Mouse (Mus musculus) naive thymus-derived CD4-positive, alpha-beta T cell, adult 2 months (primary cell): ENCODE results near the gene Rgs17.
A peak's percentile ranks its signal among the peaks of the same experiment; 100 is the strongest.
"Not testable (repeated sequence)": the region's sequence is repeated elsewhere in the genome, so short reads cannot be mapped to it uniquely, and the experiment has no call there.

ENCODE experiments used
- DNase-seq: peaks from one replicate; pipeline ENCODE4 v3.0.0-alpha.2; 2011; ENCODE audit warnings: low read depth

The Rgs17 gene

GRCm38 (mm10) chr10:5922294-5922828, at the start of gene Rgs17:
Gene Rgs17 (minus strand): TSS chr10:5922400.
- no peak for DNase-seq

GRCm38 (mm10) chr10:5967655-5968054, 45.5 kb upstream of the Rgs17 start:
- no peak for DNase-seq

- DNase-seq: not testable (repeated sequence)
These were observed 31.6 kb upstream of the Rgs17 start for GRCm38 (mm10) chr10:5953787-5954186.

DNA sequence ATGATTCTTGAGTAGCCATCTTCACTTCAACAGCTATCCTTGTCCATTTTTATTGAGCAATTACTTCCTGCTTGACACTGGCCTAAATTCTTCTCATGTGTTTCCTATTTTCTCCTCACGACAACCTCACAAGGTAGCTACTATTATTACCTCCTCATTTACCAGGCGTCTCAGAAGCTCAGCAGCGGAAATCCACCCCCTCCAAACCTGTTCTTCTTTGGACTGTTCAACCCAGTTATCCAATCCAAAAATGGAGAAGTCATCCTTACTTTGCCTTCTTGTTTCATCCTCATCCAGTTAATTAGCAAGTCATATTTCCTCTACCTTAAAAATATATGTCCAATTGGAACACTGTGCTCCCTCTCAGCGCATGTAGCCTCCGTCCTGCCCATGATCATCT, 2.1 kb upstream of the Rgs17 start:
- DNase-seq: no peak

GRCm38 (mm10) chr10:5923096-5923495, 896 bp upstream of the Rgs17 start:
- no peak for DNase-seq

- no peak for DNase-seq
These were observed 429 bp downstream of the Rgs17 start for GRCm38 (mm10) chr10:5921771-5922170.

GRCm38 (mm10) chr10:5921031-5921551, 1.1 kb downstream of the Rgs17 start:
- no peak for DNase-seq

DNA sequence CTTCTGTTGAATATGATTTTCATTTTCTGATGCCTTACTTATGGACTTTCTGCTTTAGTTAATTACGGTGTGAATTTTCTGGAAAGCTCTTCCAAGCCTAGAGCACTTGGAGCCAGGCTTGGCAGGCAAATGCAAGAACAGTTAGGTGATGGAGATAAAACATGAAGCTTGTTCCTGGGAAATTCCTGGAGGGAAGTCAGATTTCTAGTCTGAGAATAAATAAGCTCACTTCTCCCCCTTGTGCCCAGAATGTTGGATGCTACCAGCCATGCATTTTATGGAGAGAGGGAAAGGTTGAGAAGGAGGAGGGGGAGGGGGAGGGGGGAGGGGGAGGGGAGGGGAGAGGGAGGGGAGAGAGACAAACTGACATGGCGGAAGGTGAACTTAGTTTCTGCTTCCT, 17.8 kb downstream of the Rgs17 start:
- DNase-seq: no peak

GRCm38 (mm10) chr10:5901777-5902176, 20.4 kb downstream of the Rgs17 start:
- DNase-seq: no peak

- DNase-seq: no peak
These were observed 21.5 kb downstream of the Rgs17 start for GRCm38 (mm10) chr10:5900731-5901130.

DNA sequence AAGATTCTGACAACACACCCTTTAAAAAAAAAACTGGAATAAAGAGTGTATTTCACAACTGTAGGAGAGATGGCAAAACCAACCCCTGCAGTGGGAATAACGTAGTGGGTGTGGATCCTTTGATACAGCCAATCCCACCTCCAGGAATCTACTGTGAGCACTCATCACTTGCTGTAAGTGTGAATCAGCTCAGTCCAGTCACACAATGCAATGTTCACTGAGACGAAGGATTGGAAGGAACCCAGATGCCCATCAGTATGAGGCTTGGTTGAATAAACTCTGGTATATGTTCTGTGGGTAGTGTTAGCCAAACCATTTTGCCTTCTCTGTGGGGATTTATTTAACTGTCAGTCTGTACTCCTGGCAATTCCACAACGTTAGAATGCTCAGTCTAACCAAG, 45.1 kb downstream of the Rgs17 start:
- DNase-seq: no peak

GRCm38 (mm10) chr10:5871081-5871480, 51.1 kb downstream of the Rgs17 start:
- no peak for DNase-seq

GRCm38 (mm10) chr10:5867981-5868552, 54.1 kb downstream of the Rgs17 start:
- no peak for DNase-seq

DNA sequence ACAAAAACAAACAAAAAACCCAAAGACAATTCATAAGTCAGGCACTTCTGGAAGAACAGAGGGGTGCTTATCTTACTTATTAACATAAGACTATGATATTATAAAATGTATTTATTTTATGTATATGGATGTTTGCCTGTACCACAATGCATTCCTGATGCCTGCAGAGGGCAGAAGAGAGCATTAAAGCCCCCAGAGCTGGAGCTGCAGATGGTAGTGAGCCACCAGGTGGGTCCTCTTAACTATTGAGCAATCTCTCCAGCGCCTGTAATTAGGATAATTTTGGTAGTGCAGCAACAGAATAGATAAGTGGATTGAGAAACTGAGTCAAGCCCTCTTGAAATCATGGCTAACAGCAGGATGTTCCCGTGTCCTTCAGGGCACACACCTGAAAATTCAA, 56.2 kb downstream of the Rgs17 start:
- DNase-seq: no peak

DNA sequence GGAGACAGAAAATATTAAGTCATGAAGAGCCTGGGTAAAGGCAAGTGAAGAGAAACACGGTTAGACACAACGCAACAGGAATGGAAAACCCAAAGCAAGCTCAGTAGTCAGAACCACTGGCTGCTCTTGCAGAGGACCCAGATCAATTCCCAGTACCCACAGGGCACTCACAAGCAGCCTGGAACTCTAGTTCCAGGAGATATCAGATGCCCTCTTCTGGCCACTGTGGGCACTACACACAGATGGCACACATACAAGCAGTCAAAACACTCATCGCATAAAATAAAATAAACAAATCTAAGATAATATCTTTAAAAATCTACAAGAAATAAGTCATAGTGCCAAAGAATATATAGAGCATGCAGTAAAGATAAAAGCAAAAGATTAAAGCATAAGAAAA, 59.5 kb downstream of the Rgs17 start:
- DNase-seq: no peak

DNA sequence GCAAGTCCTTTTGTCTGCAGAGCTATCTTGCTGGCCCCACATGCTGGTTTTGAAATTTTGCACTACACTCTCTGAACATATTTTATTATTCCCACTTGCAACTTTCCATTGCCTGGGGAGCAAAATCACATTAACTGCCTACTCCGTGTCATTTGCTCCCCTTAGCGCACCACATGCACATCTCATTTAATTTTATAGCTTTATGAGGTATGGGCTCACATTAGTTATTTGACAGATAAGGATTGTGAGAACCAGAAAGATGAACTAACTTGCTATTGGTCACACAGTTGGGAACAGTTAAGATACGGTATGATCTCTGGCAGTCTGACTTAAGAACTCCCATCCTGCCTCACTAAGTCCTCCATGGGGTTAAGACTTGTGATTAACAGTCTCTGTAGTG, 61.4 kb downstream of the Rgs17 start:
- DNase-seq: no peak

GRCm38 (mm10) chr10:5859729-5860128, 62.5 kb downstream of the Rgs17 start:
- DNase-seq: no peak

DNA sequence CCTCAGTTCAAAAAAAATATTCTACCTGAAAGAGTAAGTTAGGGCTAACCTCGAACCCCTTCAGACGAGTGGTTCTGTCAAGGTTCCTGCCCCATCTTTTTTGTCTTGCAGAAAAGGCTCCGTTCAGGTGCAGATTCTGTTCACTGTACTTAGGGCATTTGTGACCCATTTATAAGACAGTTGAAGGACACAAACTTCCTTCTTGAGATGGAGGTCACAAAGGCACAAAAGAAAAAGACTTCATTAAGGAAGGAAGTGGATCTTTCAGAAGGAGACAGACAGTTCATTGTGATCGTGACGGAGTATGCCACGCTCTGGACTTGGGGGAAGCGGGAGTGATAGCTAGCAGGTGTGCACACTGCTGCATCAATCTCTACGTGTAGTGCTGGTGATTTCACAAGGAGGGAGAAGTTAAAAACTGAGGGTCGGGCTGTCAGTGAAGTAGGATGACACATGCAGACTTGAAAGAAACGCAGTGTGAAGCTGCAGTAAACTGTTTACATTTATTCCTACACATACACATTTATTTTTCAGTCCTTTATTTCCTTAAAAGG, 64.1 kb downstream of the Rgs17 start:
- DNase-seq: no peak

- no peak for DNase-seq
These were observed 68.8 kb downstream of the Rgs17 start for GRCm38 (mm10) chr10:5853290-5853868.

DNA sequence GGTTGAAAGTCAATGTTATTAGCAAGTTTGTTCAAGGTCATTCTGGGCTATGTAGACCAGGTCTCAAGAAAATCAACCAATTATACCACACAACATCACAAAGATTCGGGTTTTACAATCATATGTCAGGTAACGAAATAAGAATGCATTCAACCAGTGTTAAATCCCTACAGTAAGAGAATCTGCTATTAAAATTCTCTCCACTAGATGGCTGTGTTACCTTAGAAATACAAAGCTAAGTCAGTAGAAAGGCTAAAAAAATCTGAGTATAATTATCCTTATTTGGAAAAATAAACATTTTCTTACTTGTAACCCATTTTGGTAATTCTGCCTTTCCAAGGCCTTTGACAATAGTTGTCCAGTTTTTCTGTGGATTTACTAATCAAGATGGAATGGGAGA, 75.3 kb downstream of the Rgs17 start:
- peak; percentile 39 for DNase-seq

DNA sequence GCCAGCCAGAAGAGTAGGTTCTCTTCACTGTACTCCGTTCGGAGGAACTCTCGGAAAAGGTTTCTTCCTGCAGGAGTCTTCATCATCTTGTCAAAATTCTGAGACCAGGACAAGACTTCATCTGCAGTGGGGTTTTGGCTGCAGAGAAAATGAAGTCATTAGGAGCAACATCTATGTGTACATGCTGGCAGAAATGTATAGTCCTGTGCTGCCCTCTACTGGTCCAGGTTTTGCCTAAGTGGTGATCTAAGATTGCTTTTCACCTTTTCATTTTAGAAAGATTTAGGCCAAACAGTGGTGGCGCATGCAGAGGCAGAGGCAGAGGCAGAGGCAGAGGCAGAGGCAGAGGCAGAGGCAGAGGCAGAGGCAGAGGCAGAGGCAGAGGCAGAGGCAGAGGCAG, 80.8 kb downstream of the Rgs17 start:
- DNase-seq: peak; percentile 85

DNA sequence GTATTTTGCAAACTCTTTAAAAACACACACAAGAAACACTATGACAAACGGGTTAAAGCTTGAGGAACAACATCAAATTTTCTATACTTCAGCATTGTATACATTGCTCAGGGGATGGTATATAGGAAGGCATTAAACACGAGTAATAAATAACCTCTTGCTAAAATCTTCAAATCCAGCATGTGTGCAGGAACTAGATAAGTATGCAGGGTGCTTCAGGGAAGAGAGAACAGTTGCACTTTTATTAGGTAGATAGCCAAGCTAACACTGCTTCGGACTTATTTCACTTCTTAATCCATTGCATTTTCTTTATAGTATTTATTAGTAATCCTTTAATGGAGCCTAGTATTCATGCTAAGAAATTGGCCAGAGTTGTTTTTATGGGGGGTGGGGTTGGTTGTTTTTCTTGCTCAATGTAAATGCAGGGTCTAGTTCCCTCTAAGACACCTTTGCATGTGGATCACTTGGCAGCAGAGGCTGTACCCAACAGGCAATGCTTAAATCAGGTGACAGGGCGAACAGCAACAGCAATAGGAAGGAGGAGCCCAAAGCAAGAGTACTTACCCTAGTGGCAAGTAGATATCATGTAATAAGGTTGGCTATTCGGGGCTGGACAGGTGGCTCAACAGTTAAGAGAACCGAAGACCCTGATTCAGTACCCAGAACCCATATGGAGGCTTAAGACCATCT, 95.7 kb downstream of the Rgs17 start:
- no peak for DNase-seq

GRCm38 (mm10) chr10:5824779-5825178, 97.4 kb downstream of the Rgs17 start:
- peak; percentile 88 for DNase-seq
